Mouse (Mus musculus) heart, postnatal 36 days (tissue): ENCODE results near the gene Gm9573. TPM values are rescaled to one million over a fixed set of nuclear protein-coding genes. Genes with fewer than 3 reads are reported as not detected.
A peak's percentile ranks its signal among the peaks of the same experiment; 100 is the strongest.

Experiments
- DNase-seq, 2 experiments: peaks; one replicate each; pipeline ENCODE4 v3.0.0; 2021 to 2022
- intact Hi-C: fragments of 180-260 bp; cut with DNase I; formaldehyde crosslinking; loops from one replicate; pipeline ENCODE4 v1.15.1; 2025
- total RNA-seq, 2 experiments: library from RNA; stranded (reverse); gene quantifications; 2 replicates each; pipeline ENCODE4 v1.2.3; 2021

The Gm9573 gene
- not detected for total RNA-seq

GRCm38 (mm10) chr17:35626537-35626936, at the start of gene Gm9573:
Gene Gm9573 (minus strand): TSS chr17:35626637.
- no peak for DNase-seq
- intact Hi-C loops, result no loop called here

- DNase-seq, result peak; percentile 79 to 82
- intact Hi-C loops, result loop anchor here (10.0 kb wide), 1 partner anchor 581 kb away; the partner anchor contains the start of gene Rpp21
These were observed 47.1 kb upstream of the Gm9573 start, which contains the start of gene Gtf2h4 for GRCm38 (mm10) chr17:35673416-35674035. Gene Gtf2h4 (minus strand): TSS chr17:35673739.

GRCm38 (mm10) chr17:35672527-35672926, 46.1 kb upstream of the Gm9573 start:
- intact Hi-C loops, result loop anchor here (10.0 kb wide), 1 partner anchor 582 kb away; the partner anchor contains the start of gene Rpp21
- no peak for DNase-seq

GRCm38 (mm10) chr17:35671846-35672245, 45.4 kb upstream of the Gm9573 start:
- intact Hi-C loops, result loop anchor here (10.0 kb wide), 1 partner anchor 583 kb away; the partner anchor contains the start of gene Rpp21

DNA sequence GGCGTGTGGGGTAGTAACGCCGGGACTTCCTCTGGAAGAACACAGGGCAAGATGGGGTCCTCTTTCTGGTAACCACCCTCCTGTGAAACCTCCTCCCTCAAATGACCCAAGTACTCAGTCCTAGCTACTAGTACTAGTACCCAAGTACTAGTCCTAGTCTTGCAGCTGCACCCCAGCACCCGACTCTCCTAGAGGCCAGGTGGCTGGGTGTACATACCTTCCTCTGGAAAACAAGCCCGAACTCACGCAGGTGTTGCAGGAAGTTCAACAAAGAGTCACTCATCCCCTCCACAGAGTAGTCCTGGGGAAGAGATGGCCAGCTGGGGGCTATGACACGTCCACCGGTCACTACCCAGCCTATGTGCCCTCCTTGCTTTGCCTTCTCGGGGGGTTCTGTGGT, 43.3 kb upstream of the Gm9573 start:
- intact Hi-C loops, result loop anchor here (10.0 kb wide), 1 partner anchor 585 kb away; the partner anchor contains the start of gene Rpp21
- DNase-seq, result no peak

More at GRCm38 (mm10) chr17:35671846-35672245, 45.4 kb upstream of the Gm9573 start:
- no peak for DNase-seq

- DNase-seq, result peak; percentile 99
- intact Hi-C loops, result no loop called here
These were observed 41.1 kb upstream of the Gm9573 start, which contains the start of gene Vars2 for GRCm38 (mm10) chr17:35667334-35668065. Gene Vars2 (minus strand): TSS chr17:35667592.

GRCm38 (mm10) chr17:35666851-35667256, 40.4 kb upstream of the Gm9573 start:
- intact Hi-C loops, result no loop called here
- DNase-seq, result no peak

DNA sequence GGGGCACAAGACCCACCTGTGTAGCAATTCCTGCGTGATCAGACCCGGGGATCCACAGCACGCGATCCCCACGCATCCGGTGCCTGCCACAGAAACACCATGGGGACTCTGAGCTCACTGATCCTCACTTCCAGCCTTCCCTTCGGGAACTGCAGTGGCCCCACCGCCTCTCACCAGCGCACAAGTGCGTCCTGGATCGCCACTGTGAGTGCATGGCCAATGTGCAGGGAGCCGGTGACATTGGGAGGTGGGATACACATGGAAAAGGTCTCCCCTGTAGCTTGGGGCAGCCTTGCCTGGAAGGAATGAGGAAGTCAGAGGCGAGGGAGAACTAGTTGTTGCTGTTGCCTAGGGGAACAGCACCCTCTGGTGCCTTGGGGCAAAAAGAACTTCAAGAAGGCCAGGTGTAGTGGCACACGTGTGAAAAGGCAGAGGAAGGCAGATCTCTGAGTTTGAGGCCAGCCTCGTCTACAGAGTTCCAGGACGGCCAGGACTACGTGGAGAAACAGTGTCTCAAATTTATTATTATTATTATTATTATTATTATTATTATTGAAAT, 39.6 kb upstream of the Gm9573 start:
- DNase-seq, result no peak
- intact Hi-C loops, result no loop called here

DNA sequence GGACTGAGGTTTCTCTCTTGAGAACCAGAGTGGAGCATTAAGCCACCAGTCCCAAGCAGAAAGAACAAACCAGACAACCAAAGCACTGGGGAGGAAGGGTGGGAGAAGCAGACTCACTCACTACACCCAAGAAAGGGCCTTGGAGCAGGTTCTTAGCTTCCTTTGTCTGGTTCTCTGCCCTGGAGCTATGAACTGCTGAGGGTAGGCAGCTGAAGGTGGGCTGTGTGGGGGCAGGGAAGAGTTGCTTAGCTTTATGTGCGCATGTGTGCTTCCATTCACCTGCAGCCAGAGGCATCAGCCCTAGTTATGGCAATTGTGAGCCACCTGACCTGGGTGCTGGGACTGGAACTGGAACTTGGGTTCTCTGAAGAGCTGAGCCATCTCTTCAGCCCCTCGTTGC, 26.6 kb upstream of the Gm9573 start:
- no peak for DNase-seq
- intact Hi-C loops, result no loop called here

GRCm38 (mm10) chr17:35649429-35649828, 23.0 kb upstream of the Gm9573 start:
- intact Hi-C loops, result no loop called here
- no peak for DNase-seq

DNA sequence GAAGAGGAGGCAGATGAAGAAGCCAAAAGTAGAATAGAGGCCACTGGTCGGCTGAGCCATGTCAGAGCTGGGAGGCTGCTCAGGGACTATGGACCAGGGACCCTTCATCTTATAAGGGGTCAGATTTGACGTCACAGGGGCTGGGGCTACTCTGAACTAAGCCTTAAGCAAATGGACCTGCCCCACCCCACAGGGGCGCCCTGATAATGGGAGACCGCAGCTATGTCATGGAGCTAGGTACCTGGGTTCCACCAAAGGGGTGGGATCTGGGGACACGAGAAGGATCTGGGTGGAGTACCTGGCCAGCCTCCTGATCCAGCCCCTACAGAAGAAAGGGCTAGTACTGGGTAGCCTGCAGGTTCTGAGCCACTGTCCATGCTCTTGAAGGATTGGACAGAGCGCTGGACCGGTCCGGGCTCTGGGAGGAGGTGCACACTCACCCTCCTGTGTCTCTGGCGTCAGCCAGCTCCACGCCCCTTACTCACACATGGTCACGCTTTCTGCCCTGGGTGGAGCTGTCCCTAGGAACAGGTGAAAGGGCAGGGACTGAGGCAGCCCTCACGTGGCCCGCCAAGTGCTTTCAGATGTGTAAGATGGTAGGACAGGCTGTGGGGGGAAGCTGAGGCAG, 17.3 kb upstream of the Gm9573 start, which contains the start of gene Mucl3:
Gene Mucl3 (minus strand): TSS at position 87 of the 628 bp plus-strand sequence.
- intact Hi-C loops, result no loop called here
- DNase-seq, result no peak

- no peak for DNase-seq
- intact Hi-C loops, result no loop called here
These were observed 12.9 kb upstream of the Gm9573 start for GRCm38 (mm10) chr17:35639352-35639751.

- intact Hi-C loops, result no loop called here
- peak; percentile 59 to 69 for DNase-seq
These were observed 12.2 kb upstream of the Gm9573 start for GRCm38 (mm10) chr17:35638475-35639190.

- intact Hi-C loops, result no loop called here
- peak in 1 of 2 experiments; percentile 31 for DNase-seq
These were observed 9.9 kb upstream of the Gm9573 start for GRCm38 (mm10) chr17:35636363-35636762.

DNA sequence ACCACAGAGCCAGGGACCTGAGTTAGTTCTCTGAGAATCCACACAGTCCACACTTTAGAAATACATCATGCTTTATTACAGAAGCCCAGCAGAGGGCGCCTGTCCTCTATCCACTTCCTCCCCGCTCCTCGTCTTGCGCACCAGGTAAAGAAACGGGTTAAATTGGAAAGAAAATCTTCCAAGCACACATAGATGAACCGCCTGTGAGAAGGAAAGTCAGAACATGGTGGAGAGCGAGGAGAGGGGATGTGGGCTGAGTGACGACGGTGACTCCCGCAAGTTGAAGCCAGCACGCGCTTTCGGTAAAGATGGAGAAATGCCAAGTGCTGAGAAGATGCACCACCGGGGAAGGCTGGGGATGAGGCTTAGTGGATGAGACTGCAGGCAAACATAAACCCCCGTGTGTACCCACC, 9.3 kb upstream of the Gm9573 start:
- intact Hi-C loops, result loop anchor here (1.0 kb wide), 1 partner anchor 90 kb away; no protein-coding TSS in a partner anchor

DNA sequence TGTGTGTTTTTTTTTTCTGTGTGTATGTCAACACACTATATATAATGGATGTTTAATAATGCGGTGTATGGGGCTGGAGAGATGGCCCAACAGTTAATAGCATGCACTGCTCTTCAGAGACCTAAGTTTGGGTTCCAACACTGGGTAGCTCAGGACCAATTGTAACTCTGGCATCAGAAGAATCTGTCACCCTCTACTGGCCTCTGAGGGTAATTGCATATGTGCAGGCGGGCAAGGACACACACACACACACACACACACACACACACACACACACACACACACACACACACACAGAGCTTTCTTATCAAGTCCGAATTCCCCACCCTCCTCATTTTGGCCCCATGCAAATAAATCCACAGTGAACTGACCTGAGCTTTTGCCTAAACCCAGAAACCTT, 8.8 kb upstream of the Gm9573 start:
- intact Hi-C loops, result loop anchor here (1.0 kb wide), 1 partner anchor 90 kb away; no protein-coding TSS in a partner anchor

More for the DNA sequence above, 9.3 kb upstream of the Gm9573 start:
- DNase-seq, result peak; percentile 61 to 71

DNA sequence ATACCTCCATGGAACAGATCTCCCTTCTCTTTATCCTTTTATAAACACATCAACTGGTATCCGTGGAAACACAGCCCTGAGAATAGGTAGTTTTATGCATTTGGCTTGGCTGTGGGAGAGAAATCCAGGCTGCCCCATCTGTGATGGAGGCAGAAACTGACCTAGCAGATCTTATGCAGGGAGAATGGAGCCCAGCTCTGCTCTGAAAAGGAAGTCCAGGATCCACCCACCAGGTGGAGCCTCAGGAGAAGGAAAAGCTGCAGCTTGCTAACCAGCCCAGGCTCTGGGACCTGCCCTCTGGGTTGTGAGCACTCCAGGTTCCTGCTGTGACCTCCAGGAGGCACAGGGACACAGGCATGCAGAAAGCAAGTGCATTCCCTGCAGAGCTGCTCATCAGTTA, 7.6 kb upstream of the Gm9573 start:
- DNase-seq, result no peak
- intact Hi-C loops, result no loop called here

More for the DNA sequence above, 8.8 kb upstream of the Gm9573 start:
- DNase-seq, result no peak

GRCm38 (mm10) chr17:35617127-35617526, 9.3 kb downstream of the Gm9573 start:
- intact Hi-C loops, result no loop called here
- no peak for DNase-seq

DNA sequence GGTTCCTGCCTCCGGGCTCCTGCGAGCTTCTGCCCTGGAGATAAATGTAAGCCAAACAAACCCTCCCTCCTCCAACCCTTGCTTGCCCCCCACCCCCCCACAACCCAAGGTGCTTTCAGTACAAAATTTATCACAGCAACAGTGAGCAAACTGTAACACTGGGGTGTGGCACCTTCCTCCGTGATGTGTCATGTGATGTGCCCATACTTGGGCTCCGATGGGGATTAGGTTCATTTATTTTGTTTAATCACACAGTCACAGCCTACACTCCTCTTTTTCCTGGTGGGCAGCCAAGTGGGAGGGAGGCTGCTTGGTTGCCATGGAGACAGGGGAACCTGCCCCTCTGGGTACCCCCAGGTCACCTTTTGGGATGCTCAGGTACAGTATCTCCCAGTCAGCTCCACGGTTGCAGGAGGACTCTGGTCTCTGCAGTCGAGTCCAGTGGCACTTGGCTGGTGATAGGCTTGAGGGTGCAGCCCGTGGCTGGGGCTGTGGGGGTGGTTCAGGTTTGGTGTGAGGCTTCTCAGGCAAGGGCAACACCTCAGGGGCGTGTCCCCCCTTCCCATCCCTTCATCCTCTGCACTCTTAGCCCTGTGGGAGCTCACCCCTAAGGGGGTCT, 24.6 kb downstream of the Gm9573 start:
- intact Hi-C loops, result no loop called here
- no peak for DNase-seq
